Mouse (Mus musculus) 416B (cell line): ENCODE results near the gene Palld.
A peak's percentile ranks its signal among the peaks of the same experiment; 100 is the strongest.

ENCODE experiments used
- DNase-seq: peaks from one replicate; pipeline ENCODE4 v3.0.0; 2011; ENCODE audit warnings: low read depth

The Palld gene

GRCm38 (mm10) chr8:61774161-61774560, 128.3 kb downstream of the Palld start:
- no peak for DNase-seq

- DNase-seq: no peak
These were observed 128.8 kb downstream of the Palld start for GRCm38 (mm10) chr8:61773595-61774088.

- no peak for DNase-seq
These were observed 131.2 kb downstream of the Palld start for GRCm38 (mm10) chr8:61771328-61771727.

GRCm38 (mm10) chr8:61769340-61769879, 133.1 kb downstream of the Palld start:
- DNase-seq: no peak

- no peak for DNase-seq
These were observed 142.3 kb downstream of the Palld start for GRCm38 (mm10) chr8:61760190-61760578.

GRCm38 (mm10) chr8:61759327-61760189, 142.9 kb downstream of the Palld start:
- DNase-seq: no peak

GRCm38 (mm10) chr8:61758686-61759326, 143.7 kb downstream of the Palld start:
- DNase-seq: no peak

- no peak for DNase-seq
These were observed 145.2 kb downstream of the Palld start for GRCm38 (mm10) chr8:61756971-61757965.

GRCm38 (mm10) chr8:61755186-61755585, 147.3 kb downstream of the Palld start:
- no peak for DNase-seq

GRCm38 (mm10) chr8:61747070-61747469, 155.4 kb downstream of the Palld start:
- peak; percentile 29 for DNase-seq

GRCm38 (mm10) chr8:61745181-61745980, 157.1 kb downstream of the Palld start:
- peak; percentile 95 for DNase-seq

GRCm38 (mm10) chr8:61743764-61744562, 158.5 kb downstream of the Palld start:
- peak; percentile 19 for DNase-seq

- no peak for DNase-seq
These were observed 165.0 kb downstream of the Palld start for GRCm38 (mm10) chr8:61737465-61737864.

GRCm38 (mm10) chr8:61736739-61737243, 165.7 kb downstream of the Palld start:
- DNase-seq: no peak

- peak; percentile 61 for DNase-seq
These were observed 166.4 kb downstream of the Palld start for GRCm38 (mm10) chr8:61736117-61736516.

- DNase-seq: no peak
These were observed 168.3 kb downstream of the Palld start for GRCm38 (mm10) chr8:61734164-61734563.

GRCm38 (mm10) chr8:61732184-61732583, 170.3 kb downstream of the Palld start:
- DNase-seq: no peak

GRCm38 (mm10) chr8:61731306-61732088, 171.0 kb downstream of the Palld start:
- DNase-seq: peak; percentile 13

- no peak for DNase-seq
These were observed 171.8 kb downstream of the Palld start for GRCm38 (mm10) chr8:61730669-61731068.
